Mouse (Mus musculus): ENCODE data around the gene Fam160b1.

DNA sequence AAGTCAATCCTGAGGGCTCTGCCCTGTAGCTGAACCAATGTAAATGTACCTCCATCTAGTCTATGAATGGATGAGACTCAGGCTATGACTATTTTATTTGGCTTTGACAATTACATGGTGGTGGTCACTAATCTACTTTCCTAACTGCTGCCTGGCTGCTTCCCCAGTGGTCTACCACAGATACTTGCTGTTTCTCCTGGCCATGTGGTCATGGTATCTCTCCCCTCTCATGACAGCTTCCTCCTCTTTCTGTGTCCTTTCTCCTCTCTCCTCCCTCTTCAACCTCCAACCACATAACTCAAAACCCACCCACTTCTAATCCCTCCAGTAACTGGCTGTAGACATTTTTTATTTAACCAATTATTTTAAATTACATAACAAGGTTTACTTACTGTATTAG lies 11.4 kb upstream of the Fam160b1 start:
- TF ChIP-seq CTCF (conservative IDR thresholded peaks at IDR 0.05; ENCODE audit: insufficient read depth, insufficient read length, low read depth, low read length) = no peak
- TF ChIP-seq POLR2A (IDR thresholded peaks at IDR 0.05; ENCODE audit: low read depth, low read length) = no peak
